Comparison of ENCODE assay signal across 18 mouse cellular contexts in genomic region chr13:94441199-94441598, GRCm38 (mm10).
DNase-seq lines count a peak whose midpoint lies in the region; ATAC-seq and TF ChIP-seq lines count a peak whose summit lies in the region.
"Had no signal": no experiment of that assay in that cellular context is flagged by ENCODE, and none has a peak within 500 bp of the region (broad histone marks: within the 10 kb centered on the region; RNA-seq: fewer than 3 reads in every experiment).

No protein-coding gene starts in this region.

- H3K4me1 ChIP-seq in kidney, adult 2 months (ENCODE audit: control insufficient read depth, insufficient read depth, low read length), result no peaks in the 10 kb centered on the region
- peaks cover 8% of the 10 kb centered on the region for H3K4me1 ChIP-seq in kidney, embryonic 16.5 days (ENCODE audit: insufficient read depth, low read length)
- 0 out of 2 replicates have a peak, but pooled peaks cover 2% of the 10 kb centered on the region for H3K4me1 ChIP-seq in testis, adult 2 months (ENCODE audit: control insufficient read depth, insufficient read depth, low read length)
- H3K4me1 ChIP-seq: embryonic facial prominence, embryonic 12.5 days; hindbrain, embryonic 13.5 days; midbrain, embryonic 15.5 days had no signal

- WGBS in kidney, adult 2 months, result 62% methylated on average over 4 of the region's 4 CpGs
- 72% methylated on average over 4 of the region's 4 CpGs for WGBS in kidney, embryonic 16.5 days

- no peak for TF ChIP-seq POLR2A in kidney, adult 2 months (IDR thresholded peaks at IDR 0.05; ENCODE audit: low read depth, low read length)
- no peak for TF ChIP-seq POLR2A in testis, adult 2 months (IDR thresholded peaks at IDR 0.05; ENCODE audit: control insufficient read depth, low read depth, low read length)

- no peak for TF ChIP-seq CTCF in gastrocnemius, adult 2 months (IDR thresholded peaks at IDR 0.05)
- no peak for TF ChIP-seq CTCF in kidney, adult 2 months (conservative IDR thresholded peaks at IDR 0.05; ENCODE audit: insufficient read depth, insufficient read length, low read depth, low read length)
- TF ChIP-seq CTCF in testis, adult 2 months (IDR thresholded peaks at IDR 0.05; ENCODE audit: control insufficient read depth, insufficient read depth, insufficient replicate concordance, low read depth, low read length), result no peak

- intact Hi-C loops in gastrocnemius, adult 2 months (cut with DNase I), result loop anchor here (10.0 kb wide), 1 partner anchor 56 kb away; no protein-coding TSS in a partner anchor

- no peak overlapping the region for H3K4me2 ChIP-seq in kidney, embryonic 16.5 days (replicated peaks; ENCODE audit: low read depth, low read length)
- H3K4me2 ChIP-seq: embryonic facial prominence, embryonic 12.5 days; hindbrain, embryonic 13.5 days; intestine, embryonic 15.5 days; limb, embryonic 13.5 days; midbrain, embryonic 15.5 days had no signal

- ATAC-seq in kidney, embryonic 16.5 days (ENCODE audit: low FRiP score, low TSS enrichment), result no peak
- ATAC-seq: activated CD4-positive, CD25-positive, alpha-beta regulatory T cell, adult 4 months; forebrain, embryonic 16.5 days; intestine, embryonic 15.5 days; midbrain, embryonic 15.5 days; Patski had no signal

- H3K27me3 ChIP-seq in kidney, adult 2 months (replicated peaks; ENCODE audit: control insufficient read depth, insufficient read depth, low read length), result no peaks in the 10 kb centered on the region
- no peaks in the 10 kb centered on the region for H3K27me3 ChIP-seq in kidney, embryonic 16.5 days (ENCODE audit: insufficient read depth, low read length)
- no peaks in the 10 kb centered on the region for H3K27me3 ChIP-seq in testis, adult 2 months (ENCODE audit: control insufficient read depth, insufficient read depth, low read length)
- H3K27me3 ChIP-seq: embryonic facial prominence, embryonic 12.5 days; hindbrain, embryonic 13.5 days; intestine, embryonic 15.5 days; limb, embryonic 13.5 days; megakaryocyte, embryonic 14.5 days; midbrain, embryonic 15.5 days; Patski had no signal

- peaks cover 2% of the 10 kb centered on the region; the same call in 1 of the 2 replicates for H3K36me3 ChIP-seq in kidney, adult 2 months (ENCODE audit: control insufficient read depth, insufficient read depth, low read length)
- H3K36me3 ChIP-seq in kidney, embryonic 16.5 days (ENCODE audit: insufficient read depth, low read length), result peaks cover 16% of the 10 kb centered on the region; the same call in 1 of the 2 replicates
- no peaks in the 10 kb centered on the region; the same call in 1 of the 2 replicates for H3K36me3 ChIP-seq in testis, adult 2 months (ENCODE audit: control insufficient read depth, insufficient read depth, low read length)
- H3K36me3 ChIP-seq: embryonic facial prominence, embryonic 12.5 days; midbrain, embryonic 15.5 days had no signal

- H3K9me3 ChIP-seq in kidney, embryonic 16.5 days (ENCODE audit: low read length), result no peaks in the 10 kb centered on the region
- H3K9me3 ChIP-seq: embryonic facial prominence, embryonic 12.5 days; hindbrain, embryonic 13.5 days; intestine, embryonic 15.5 days; limb, embryonic 13.5 days; megakaryocyte, embryonic 14.5 days; midbrain, embryonic 15.5 days had no signal

- H3K4me3 ChIP-seq in gastrocnemius, adult 2 months, result no peak overlapping the region
- H3K4me3 ChIP-seq in kidney, adult 2 months (ENCODE audit: insufficient read depth, low read depth, low read length), result no peak overlapping the region
- no peak overlapping the region for H3K4me3 ChIP-seq in kidney, embryonic 16.5 days (ENCODE audit: low read length)
- H3K4me3 ChIP-seq in testis, adult 2 months (ENCODE audit: control insufficient read depth, low read depth, low read length), result no peak overlapping the region
- H3K4me3 ChIP-seq: embryonic facial prominence, embryonic 12.5 days; hindbrain, embryonic 13.5 days; intestine, embryonic 15.5 days; limb, embryonic 13.5 days; megakaryocyte, embryonic 14.5 days; midbrain, embryonic 15.5 days had no signal

- no peak overlapping the region for H3K9ac ChIP-seq in kidney, embryonic 16.5 days (replicated peaks; ENCODE audit: low read length)
- H3K9ac ChIP-seq: embryonic facial prominence, embryonic 12.5 days; hindbrain, embryonic 13.5 days; intestine, embryonic 15.5 days; limb, embryonic 13.5 days; midbrain, embryonic 15.5 days had no signal

- DNase-seq in gastrocnemius, adult 2 months, result peak; percentile 64
- DNase-seq in gastrocnemius, postnatal 4 days (ENCODE audit: low spot score in 2 of 2), result no peak
- DNase-seq in kidney, adult 2 months, result peak; percentile 36
- DNase-seq in testis, postnatal 10 days (ENCODE audit: low spot score), result no peak
- DNase-seq in urinary bladder, postnatal 14 days (ENCODE audit: low spot score), result no peak
- DNase-seq: cerebellum, adult 9-10 months; kidney, postnatal 4 days had no signal

- H3K27ac ChIP-seq in gastrocnemius, adult 2 months, result peak overlapping the region; percentile 2; the same call in 1 of the 2 replicates
- H3K27ac ChIP-seq in kidney, adult 2 months (ENCODE audit: insufficient read depth, low read depth, low read length), result no peak overlapping the region
- no peak overlapping the region for H3K27ac ChIP-seq in kidney, embryonic 16.5 days (ENCODE audit: low read length)
- H3K27ac ChIP-seq in testis, adult 2 months (ENCODE audit: control insufficient read depth, insufficient read depth, low read depth, low read length), result peak overlapping the region; percentile 57
- H3K27ac ChIP-seq: embryonic facial prominence, embryonic 12.5 days; hindbrain, embryonic 13.5 days; intestine, embryonic 15.5 days; limb, embryonic 13.5 days; midbrain, embryonic 15.5 days had no signal

Comparison
In these comparisons a context has a peak if more than half of its experiments do, and no peak if none do; other contexts are left out.
1. DNase-seq: peak in gastrocnemius, adult 2 months (single experiment) and kidney, adult 2 months (single experiment); none in gastrocnemius, postnatal 4 days (0 of 2), testis, postnatal 10 days (single experiment) and urinary bladder, postnatal 14 days (single experiment).
2. H3K27ac ChIP-seq: peak in gastrocnemius, adult 2 months (single experiment) and testis, adult 2 months (single experiment); none in kidney, adult 2 months (single experiment) and kidney, embryonic 16.5 days (single experiment).